Mouse (Mus musculus) heart, adult 8-10 months (tissue): ENCODE results near the gene Gjc1. TPM values are rescaled to one million over a fixed set of nuclear protein-coding genes. Genes with fewer than 3 reads are reported as not detected.

Source experiments
- total RNA-seq, 4 experiments: library from RNA; stranded (reverse); gene quantifications; 2 replicates each; pipeline ENCODE4 v1.2.4; 2022

Gene Gjc1
- total RNA-seq, 4 experiments from 2014 or later: 13.9 to 25.4 (median 20.5) TPM

Other genes starting within 250 kb of the Gjc1 start
- gene Gm11627, start 240.2 kb downstream of the Gjc1 start, total RNA-seq: under 1 TPM in 3 of 4 experiments, not detected in 1; 0.34 to 0.65 (median 0.60) TPM
- gene Fzd2, start 215.3 kb downstream of the Gjc1 start, total RNA-seq: 1 to 10 TPM; 1.5 to 2.5 (median 2.2) TPM
- not detected for gene Meioc, start 156.0 kb downstream of the Gjc1 start, total RNA-seq
- gene Ccdc43, start 121.9 kb downstream of the Gjc1 start, total RNA-seq: 10 to 100 TPM; 21.0 to 25.0 (median 22.0) TPM
- gene Adam11, start 58.3 kb downstream of the Gjc1 start, total RNA-seq: 1 to 10 TPM; 4.4 to 6.8 (median 6.0) TPM
- gene Higd1b, start 16.1 kb upstream of the Gjc1 start, total RNA-seq: 10 to 100 TPM in 2 of 4 experiments, 1 to 10 TPM in 2; 6.3 to 15.9 (median 10.3) TPM
- gene Eftud2, start 61.3 kb upstream of the Gjc1 start, total RNA-seq: 10 to 100 TPM; 33.4 to 37.9 (median 35.2) TPM
- under 1 TPM in 3 of 4 experiments, not detected in 1; 0.30 to 0.35 (median 0.34) TPM for gene Ccdc103, start 61.5 kb upstream of the Gjc1 start, total RNA-seq
- gene Fam187a, start 65.5 kb upstream of the Gjc1 start, total RNA-seq: not detected
- gene Gfap, start 81.2 kb upstream of the Gjc1 start, total RNA-seq: under 1 TPM; 0.09 to 0.38 (median 0.27) TPM
- under 1 TPM in 3 of 4 experiments, not detected in 1; 0.08 to 0.37 (median 0.13) TPM for gene Kif18b, start 105.4 kb upstream of the Gjc1 start, total RNA-seq
- gene C1ql1, start 127.0 kb upstream of the Gjc1 start, total RNA-seq: not detected
- 10 to 100 TPM; 67.2 to 74.7 (median 70.0) TPM for gene Nmt1, start 208.5 kb upstream of the Gjc1 start, total RNA-seq
- gene Dcakd, start 208.6 kb upstream of the Gjc1 start, total RNA-seq: 10 to 100 TPM; 54.2 to 95.5 (median 77.9) TPM